Mouse (Mus musculus) embryonic stem cell, embryonic (primary cell): ENCODE data around the gene Baz2b.

Experiments used
- CTCF ChIA-PET, 4 experiments: fragments of 300-600 bp in 2 of 4; fragments of 350-600 bp in 2 of 4; sonication (Branson Sonifier 250); formaldehyde crosslinking; loops; one replicate each; lab custom pipeline; 2022; ENCODE audit warnings: inconsistent platforms in 2 of 4; lab: Charles Lee
- POLR2A ChIA-PET, 4 experiments: fragments of 300-600 bp in 2 of 4; fragments of 350-600 bp in 2 of 4; sonication (Branson Sonifier 250); formaldehyde crosslinking; loops; one replicate each; lab custom pipeline; 2022; ENCODE audit warnings: antibody characterized with exemption in 4 of 4, inconsistent platforms in 1 of 4; lab: Charles Lee

The Baz2b gene

GRCm38 (mm10) chr2:60209703-60210651 is at the start of gene Baz2b, which contains the start of gene March7:
Baz2b (minus strand) TSS chr2:60209839.
March7 (plus strand) TSS chr2:60209887.
- ChIA-PET CTCF (interaction anchor here in 3 of 4 experiments (0.7 to 1.0 kb wide), 3 partner anchors 9 to 13 kb away, joined by 3 to 5 read pairs (median 5); no protein-coding TSS in a partner anchor), POLR2A (interaction anchor here (0.6 to 12.7 kb wide), 70 partner anchors 8 to 598 kb away, joined by 3 to 198 read pairs (median 4); partner anchors contain the start of genes Ly75 (in 3 of the 4), Cd302 (in 1 of the 4) and Tanc1 (in 1 of the 4))

GRCm38 (mm10) chr2:60259186-60259585 is 49.5 kb upstream of the Baz2b start:
- CTCF ChIA-PET = interaction anchor here in 1 of 4 experiments (0.7 kb wide), 1 partner anchor 146 kb away, joined by 6 read pairs; no protein-coding TSS in a partner anchor
- POLR2A ChIA-PET = interaction anchor here in 2 of 4 experiments (0.5 to 0.7 kb wide), 2 partner anchors 10 to 484 kb away, joined by 3 read pairs; no protein-coding TSS in a partner anchor

GRCm38 (mm10) chr2:60256751-60257150 is 47.1 kb upstream of the Baz2b start:
- ChIA-PET CTCF (no interaction called here), POLR2A (no interaction called here)

- ChIA-PET CTCF (no interaction called here), POLR2A (interaction anchor here in 2 of 4 experiments (0.6 to 1.9 kb wide), 5 partner anchors 13 to 158 kb away, joined by 3 to 17 read pairs (median 3); no protein-coding TSS in a partner anchor)
These were observed 43.9 kb upstream of the Baz2b start for GRCm38 (mm10) chr2:60253506-60253905.

GRCm38 (mm10) chr2:60252782-60253181 is 43.1 kb upstream of the Baz2b start:
- POLR2A ChIA-PET = interaction anchor here in 2 of 4 experiments (0.6 to 1.9 kb wide), 13 partner anchors 8 to 277 kb away, joined by 3 to 17 read pairs (median 4); no protein-coding TSS in a partner anchor
- CTCF ChIA-PET = interaction anchor here in 1 of 4 experiments (0.7 kb wide), 1 partner anchor 35 kb away, joined by 5 read pairs; no protein-coding TSS in a partner anchor

GRCm38 (mm10) chr2:60234506-60234905 is 24.9 kb upstream of the Baz2b start:
- POLR2A ChIA-PET = interaction anchor here in 1 of 4 experiments (4.6 to 10.6 kb wide), 2 partner anchors 16 to 18 kb away, joined by 22 to 198 read pairs; no protein-coding TSS in a partner anchor
- CTCF ChIA-PET = no interaction called here

- ChIA-PET POLR2A (interaction anchor here (0.5 to 10.6 kb wide), 21 partner anchors 9 to 1036 kb away, joined by 3 to 198 read pairs (median 4); partner anchors contain the start of gene Ly75 (in 1 of the 4)), CTCF (interaction anchor here in 1 of 4 experiments (0.5 kb wide), 1 partner anchor 101 kb away, joined by 5 read pairs; no protein-coding TSS in a partner anchor)
These were observed 23.5 kb upstream of the Baz2b start for GRCm38 (mm10) chr2:60233147-60233546.

GRCm38 (mm10) chr2:60230361-60230760 is 20.7 kb upstream of the Baz2b start:
- CTCF ChIA-PET = no interaction called here
- POLR2A ChIA-PET = interaction anchor here in 2 of 4 experiments (0.8 to 10.6 kb wide), 7 partner anchors 8 to 105 kb away, joined by 3 to 198 read pairs (median 9); partner anchors contain the start of genes Baz2b (in 1 of the 2) and March7 (in 1 of the 2)

- CTCF ChIA-PET = no interaction called here
- POLR2A ChIA-PET = interaction anchor here in 2 of 4 experiments (1.0 to 10.6 kb wide), 10 partner anchors 10 to 179 kb away, joined by 3 to 198 read pairs (median 5); no protein-coding TSS in a partner anchor
These were observed 18.8 kb upstream of the Baz2b start for GRCm38 (mm10) chr2:60228470-60228869.

- ChIA-PET CTCF (no interaction called here), POLR2A (interaction anchor here in 2 of 4 experiments (1.0 to 4.0 kb wide), 6 partner anchors 9 to 574 kb away, joined by 3 to 50 read pairs (median 5); partner anchors contain the start of genes Baz2b (in 1 of the 2) and March7 (in 1 of the 2))
These were observed 13.8 kb upstream of the Baz2b start for GRCm38 (mm10) chr2:60223489-60223888.

GRCm38 (mm10) chr2:60221954-60222353 is 12.3 kb upstream of the Baz2b start:
- ChIA-PET CTCF (no interaction called here), POLR2A (interaction anchor here in 3 of 4 experiments (0.6 to 12.7 kb wide), 8 partner anchors 8 to 308 kb away, joined by 3 to 198 read pairs (median 4); partner anchors contain the start of genes Baz2b (in 3 of the 3) and March7 (in 3 of the 3))

GRCm38 (mm10) chr2:60221236-60221635 is 11.6 kb upstream of the Baz2b start:
- CTCF ChIA-PET = no interaction called here

GRCm38 (mm10) chr2:60217620-60218019 is 8.0 kb upstream of the Baz2b start:
- CTCF ChIA-PET = no interaction called here
- POLR2A ChIA-PET = interaction anchor here in 3 of 4 experiments (0.6 to 12.7 kb wide), 12 partner anchors 8 to 1379 kb away, joined by 3 to 198 read pairs (median 6); partner anchors contain the start of genes Baz2b (in 2 of the 3) and March7 (in 2 of the 3)

More at GRCm38 (mm10) chr2:60221236-60221635, 11.6 kb upstream of the Baz2b start:
- POLR2A ChIA-PET = interaction anchor here in 3 of 4 experiments (0.6 to 12.7 kb wide), 8 partner anchors 9 to 153 kb away, joined by 3 to 198 read pairs (median 4); partner anchors contain the start of genes Baz2b (in 2 of the 3) and March7 (in 2 of the 3)

GRCm38 (mm10) chr2:60216547-60217153 is 7.0 kb upstream of the Baz2b start:
- POLR2A ChIA-PET = interaction anchor here in 2 of 4 experiments (1.0 to 12.7 kb wide), 9 partner anchors 7 to 166 kb away, joined by 3 to 198 read pairs (median 3); partner anchors contain the start of genes Baz2b (in 1 of the 2) and March7 (in 1 of the 2)
- CTCF ChIA-PET = no interaction called here

GRCm38 (mm10) chr2:60214683-60215082 is 5.0 kb upstream of the Baz2b start:
- ChIA-PET POLR2A (interaction anchor here (0.8 to 12.7 kb wide), 22 partner anchors 9 to 596 kb away, joined by 3 to 198 read pairs (median 4); partner anchors contain the start of gene Ly75 (in 1 of the 4)), CTCF (no interaction called here)

GRCm38 (mm10) chr2:60212488-60212887 is 2.8 kb upstream of the Baz2b start:
- ChIA-PET CTCF (interaction anchor here in 2 of 4 experiments (0.7 to 1.0 kb wide), 2 partner anchors 12 to 14 kb away, joined by 3 to 5 read pairs; no protein-coding TSS in a partner anchor), POLR2A (interaction anchor here (0.6 to 12.7 kb wide), 32 partner anchors 7 to 889 kb away, joined by 3 to 198 read pairs (median 4); partner anchors contain the start of gene Ly75 (in 3 of the 4))

GRCm38 (mm10) chr2:60210821-60211220 is 1.2 kb upstream of the Baz2b start:
- ChIA-PET CTCF (no interaction called here), POLR2A (interaction anchor here in 3 of 4 experiments (0.5 to 12.7 kb wide), 27 partner anchors 8 to 382 kb away, joined by 3 to 198 read pairs (median 6); partner anchors contain the start of gene Ly75 (in 3 of the 3))
